Mouse (Mus musculus) erythroblast, embryonic 14.5 days (primary cell): ENCODE data around the gene Paxip1.

ENCODE experiments used
- GATA1 ChIP-seq: IDR thresholded peaks from 2 replicates; pipeline ENCODE4 v1.6.1; 2012; ENCODE audit warnings: low read length, inconsistent platforms, mixed read lengths
- TAL1 ChIP-seq: IDR thresholded peaks from 3 replicates; pipeline ENCODE4 v1.6.1; 2012; ENCODE audit warnings: low read length, inconsistent platforms, mixed read lengths

- no peak for TF ChIP-seq GATA1
- TF ChIP-seq TAL1: no peak
Measured at GRCm38 (mm10) chr5:27765780-27766179, 25.7 kb downstream of the Paxip1 start.
